Mouse (Mus musculus) small intestine, adult 2 months (tissue): Measurements from ENCODE around the gene Islr2.

ENCODE experiments used
- CTCF ChIP-seq: fragments of 200-500 bp; IDR thresholded peaks from 2 replicates; pipeline ENCODE4 v1.5.1; 2012; ENCODE audit warnings: low read depth, mild to moderate bottlenecking, control low read depth, inconsistent platforms, low read length, moderate library complexity, mixed read lengths; ENCODE audit not compliant: insufficient replicate concordance, insufficient read length; ENCODE audit errors: extremely low read depth
- POLR2A ChIP-seq: fragments of 200-500 bp; IDR thresholded peaks from 2 replicates; pipeline ENCODE4 v1.6.1; 2012; ENCODE audit warnings: low read depth, mild to moderate bottlenecking, control low read depth, inconsistent platforms, low read length, moderate library complexity

- peak; percentile 50; the same call in 1 of the 2 replicates for TF ChIP-seq CTCF
- TF ChIP-seq POLR2A = no peak
Measured at GRCm38 (mm10) chr9:58197781-58198701, 6.1 kb downstream of the Islr2 start.
